Mouse (Mus musculus): Measurements from ENCODE around the gene Ssrp1.

DNA sequence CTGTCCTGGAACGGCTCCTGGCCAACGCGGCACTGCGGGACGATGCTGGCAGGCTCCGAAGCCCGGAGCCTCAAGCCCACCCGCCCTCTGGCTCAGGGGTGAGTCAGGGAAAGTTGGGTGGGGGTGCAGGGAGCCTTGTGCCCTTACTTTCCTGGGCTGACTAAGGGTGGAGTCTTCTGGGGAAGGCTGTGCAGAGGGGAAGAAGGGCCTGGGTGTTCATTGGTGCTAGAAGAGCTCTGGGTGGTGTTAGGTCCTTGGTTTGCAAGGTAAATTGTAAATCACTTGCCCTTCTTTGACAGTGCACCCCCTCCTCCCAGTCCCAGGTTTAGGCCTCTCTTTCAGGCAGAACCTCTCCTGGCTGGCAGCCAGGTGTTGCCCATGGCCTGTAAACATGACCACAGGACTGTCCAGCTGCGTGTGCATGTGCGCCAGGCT is 24.1 kb downstream of the Ssrp1 start:
- TF ChIP-seq CTCF (IDR thresholded peaks at IDR 0.05; ENCODE audit: low read depth, low read length) (no peak), POLR2A (IDR thresholded peaks at IDR 0.05; ENCODE audit: extremely low read depth, insufficient read depth, low read length) (no peak)
